In genomic region chr8:61041951-61042350, GRCm38 (mm10) we compare ENCODE assay signal across 8 mouse cellular contexts. TPM values are rescaled to one million over a fixed set of nuclear protein-coding genes. Genes with fewer than 3 reads are reported as not detected.
DNase-seq lines count a peak whose midpoint lies in the region; ATAC-seq and TF ChIP-seq lines count a peak whose summit lies in the region.

No protein-coding gene starts in this region.

- no peak for TF ChIP-seq POLR2A in spleen, adult 2 months (IDR thresholded peaks at IDR 0.05; ENCODE audit: low read depth, low read length)

- no peaks in the 10 kb centered on the region for H3K9me3 ChIP-seq in embryonic facial prominence, embryonic 14.5 days (ENCODE audit: control insufficient read depth, low read length)
- H3K9me3 ChIP-seq in limb, embryonic 11.5 days (ENCODE audit: control insufficient read depth, low read length), result no peaks in the 10 kb centered on the region
- no peaks in the 10 kb centered on the region for H3K9me3 ChIP-seq in neural tube, embryonic 12.5 days

- peaks cover 2% of the 10 kb centered on the region; the same call in 1 of the 2 replicates for H3K36me3 ChIP-seq in spleen, adult 2 months (ENCODE audit: control insufficient read depth, insufficient read depth, low read length)
- H3K36me3 ChIP-seq in embryonic facial prominence, embryonic 14.5 days (ENCODE audit: control insufficient read depth, insufficient read depth, low read length), result peaks cover 5% of the 10 kb centered on the region
- H3K36me3 ChIP-seq in limb, embryonic 11.5 days (ENCODE audit: control insufficient read depth, insufficient read depth, low read length), result no peaks in the 10 kb centered on the region
- H3K36me3 ChIP-seq in neural tube, embryonic 12.5 days, result peaks cover 5% of the 10 kb centered on the region; the same call in 1 of the 2 replicates

- H3K4me1 ChIP-seq in spleen, adult 2 months (ENCODE audit: control insufficient read depth, insufficient read depth, insufficient read length), result no peaks in the 10 kb centered on the region
- no peaks in the 10 kb centered on the region for H3K4me1 ChIP-seq in embryonic facial prominence, embryonic 14.5 days (ENCODE audit: control insufficient read depth, insufficient read depth, low read length)
- no peaks in the 10 kb centered on the region for H3K4me1 ChIP-seq in limb, embryonic 11.5 days (ENCODE audit: control insufficient read depth, insufficient read depth, low read length)
- H3K4me1 ChIP-seq in neural tube, embryonic 12.5 days, result no peaks in the 10 kb centered on the region

- no peak overlapping the region for H3K9ac ChIP-seq in embryonic facial prominence, embryonic 14.5 days (ENCODE audit: low read depth, low read length)
- H3K9ac ChIP-seq in limb, embryonic 11.5 days (ENCODE audit: low read length), result no peak overlapping the region
- no peak overlapping the region for H3K9ac ChIP-seq in neural tube, embryonic 12.5 days

- peak; percentile 34; the same call in 1 of the 2 replicates for TF ChIP-seq CTCF in spleen, adult 2 months (IDR thresholded peaks at IDR 0.05; ENCODE audit: extremely low read depth, insufficient read depth, insufficient read length, insufficient replicate concordance)

- H3K4me2 ChIP-seq in embryonic facial prominence, embryonic 14.5 days (ENCODE audit: low read depth, low read length), result no peak overlapping the region
- H3K4me2 ChIP-seq in limb, embryonic 11.5 days (ENCODE audit: low read depth, severe bottlenecking), result no peak overlapping the region
- H3K4me2 ChIP-seq in neural tube, embryonic 12.5 days (replicated peaks), result no peak overlapping the region

- H3K27ac ChIP-seq in spleen, adult 2 months (ENCODE audit: insufficient read depth, low read length), result no peak overlapping the region
- no peak overlapping the region for H3K27ac ChIP-seq in embryonic facial prominence, embryonic 14.5 days (replicated peaks; ENCODE audit: low read depth, low read length)
- no peak overlapping the region for H3K27ac ChIP-seq in limb, embryonic 11.5 days (replicated peaks; ENCODE audit: low read depth, low read length)
- H3K27ac ChIP-seq in neural tube, embryonic 12.5 days, result no peak overlapping the region

- peak; percentile 15 to 17 for DNase-seq in spleen, adult 2 months (ENCODE audit: low read depth in 1 of 2, low spot score in 2 of 2)
- no peak for DNase-seq in spleen, adult 12 weeks (ENCODE audit: low spot score)
- DNase-seq in adrenal gland, postnatal 25 days, result peak; percentile 47
- peak; percentile 78 for DNase-seq in embryonic facial prominence, embryonic 14.5 days (ENCODE audit: low spot score)
- peak; percentile 69 for DNase-seq in induced T-regulatory cell, adult 2 months (ENCODE audit: low read depth)
- DNase-seq in limb, embryonic 11.5 days (ENCODE audit: low spot score), result peak; percentile 76

- H3K27me3 ChIP-seq in spleen, adult 2 months (ENCODE audit: control insufficient read depth, insufficient read depth, low read length), result no peaks in the 10 kb centered on the region
- no peaks in the 10 kb centered on the region for H3K27me3 ChIP-seq in embryonic facial prominence, embryonic 14.5 days (replicated peaks; ENCODE audit: control insufficient read depth, insufficient read depth, low read length)
- H3K27me3 ChIP-seq in limb, embryonic 11.5 days (ENCODE audit: control insufficient read depth, insufficient read depth, low read length), result no peaks in the 10 kb centered on the region
- H3K27me3 ChIP-seq in neural tube, embryonic 12.5 days (replicated peaks), result no peaks in the 10 kb centered on the region

- H3K4me3 ChIP-seq in spleen, adult 2 months (ENCODE audit: extremely low read depth, insufficient read depth, insufficient read length), result no peak overlapping the region
- no peak overlapping the region for H3K4me3 ChIP-seq in embryonic facial prominence, embryonic 14.5 days (ENCODE audit: low read depth, low read length)
- no peak overlapping the region for H3K4me3 ChIP-seq in limb, embryonic 11.5 days (ENCODE audit: low read depth, low read length)
- no peak overlapping the region for H3K4me3 ChIP-seq in neural tube, embryonic 12.5 days

- ATAC-seq in embryonic facial prominence, embryonic 14.5 days (ENCODE audit: low read depth), result no peak
- ATAC-seq in limb, embryonic 11.5 days (ENCODE audit: insufficient number of reproducible peaks, low FRiP score, low TSS enrichment, low read depth), result no peak
- peak; percentile 61; the same call in 1 of the 2 replicates for ATAC-seq in neural tube, embryonic 12.5 days (ENCODE audit: low FRiP score, low read depth)
- no peak for ATAC-seq in erythroid progenitor cell, adult 5-6 weeks (replicated peaks; ENCODE audit: low FRiP score, poor library complexity, severe bottlenecking)

RNA-seq across cellular contexts. Expression of gene Nek1, which starts 49.0 kb away (rescaled TPM):
- polyA plus RNA-seq in spleen, adult 2 months (2012; rRNA removed), result 3.4 and 5.8 TPM in 2 replicates
- total RNA-seq in adrenal gland, postnatal 25 days (2021), result 17.3 and 21.7 TPM in 2 replicates
- polyA plus RNA-seq in embryonic facial prominence, embryonic 14.5 days (2014; fragmentation: Nextera tagmentation; extraction: Ambion mirVana), result 23.0 and 23.3 TPM in 2 replicates
- 23.1 and 24.1 TPM in 2 replicates for polyA plus RNA-seq in limb, embryonic 11.5 days (2014; fragmentation: Nextera tagmentation; extraction: Ambion mirVana)
- polyA plus RNA-seq in neural tube, embryonic 12.5 days (2016; fragmentation: Nextera tagmentation; extraction: Ambion mirVana), result 21.5 and 22.6 TPM in 2 replicates
- 14.3 and 15.9 TPM in 2 replicates for total RNA-seq in erythroid progenitor cell, adult 5-6 weeks (2015; ENCODE audit: low replicate concordance)
- total RNA-seq in erythroid progenitor cell, adult 5-6 weeks (2017; ENCODE audit: low replicate concordance), result 20.4 and 21.5 TPM in 2 replicates

RNA-seq across cellular contexts. Expression of gene Clcn3, which starts 58.9 kb away (rescaled TPM):
- 9.0 and 10.7 TPM in 2 replicates for polyA plus RNA-seq in spleen, adult 2 months (2012; rRNA removed)
- 51.2 and 53.3 TPM in 2 replicates for total RNA-seq in adrenal gland, postnatal 25 days (2021)
- polyA plus RNA-seq in embryonic facial prominence, embryonic 14.5 days (2014; fragmentation: Nextera tagmentation; extraction: Ambion mirVana), result 16.9 and 18.2 TPM in 2 replicates
- polyA plus RNA-seq in limb, embryonic 11.5 days (2014; fragmentation: Nextera tagmentation; extraction: Ambion mirVana), result 10.6 and 11.1 TPM in 2 replicates
- 45.4 and 47.4 TPM in 2 replicates for polyA plus RNA-seq in neural tube, embryonic 12.5 days (2016; fragmentation: Nextera tagmentation; extraction: Ambion mirVana)
- 293 and 374 TPM in 2 replicates for total RNA-seq in erythroid progenitor cell, adult 5-6 weeks (2015; ENCODE audit: low replicate concordance)
- 484 and 559 TPM in 2 replicates for total RNA-seq in erythroid progenitor cell, adult 5-6 weeks (2017; ENCODE audit: low replicate concordance)
